Mouse (Mus musculus) R1 (cell line): Measurements from ENCODE around the gene Akr7a5.

Source experiments
- DNase-seq: peaks from one replicate; pipeline ENCODE4 v3.0.0-alpha.2; 2018; ENCODE audit warnings: low read depth, low spot score

Gene Akr7a5

GRCm38 (mm10) chr4:139298671-139299366 is 11.7 kb upstream of the Akr7a5 start:
- no peak for DNase-seq

GRCm38 (mm10) chr4:139301780-139302179 is 8.8 kb upstream of the Akr7a5 start:
- no peak for DNase-seq

GRCm38 (mm10) chr4:139302241-139302640 is 8.3 kb upstream of the Akr7a5 start:
- DNase-seq = peak; percentile 85

- DNase-seq = no peak
Measured at GRCm38 (mm10) chr4:139305521-139305920, 5.0 kb upstream of the Akr7a5 start.

- no peak for DNase-seq
Measured at GRCm38 (mm10) chr4:139307916-139308315, 2.6 kb upstream of the Akr7a5 start.

- DNase-seq = peak; percentile 76
Measured at GRCm38 (mm10) chr4:139309651-139310050, 893 bp upstream of the Akr7a5 start.

GRCm38 (mm10) chr4:139310899-139311701 is 556 bp downstream of the Akr7a5 start:
- peak; percentile 68 for DNase-seq

- DNase-seq = no peak
Measured at GRCm38 (mm10) chr4:139311707-139312106, 1.2 kb downstream of the Akr7a5 start.

GRCm38 (mm10) chr4:139312632-139313031 is 2.1 kb downstream of the Akr7a5 start:
- DNase-seq = peak; percentile 79

GRCm38 (mm10) chr4:139318449-139318848 is 7.9 kb downstream of the Akr7a5 start:
- no peak for DNase-seq

GRCm38 (mm10) chr4:139319740-139320139 is 9.2 kb downstream of the Akr7a5 start:
- DNase-seq = no peak

- DNase-seq = peak; percentile 98
Measured at GRCm38 (mm10) chr4:139330605-139331004, 20.1 kb downstream of the Akr7a5 start.

- DNase-seq = no peak
Measured at GRCm38 (mm10) chr4:139334631-139335295, 24.2 kb downstream of the Akr7a5 start.

GRCm38 (mm10) chr4:139335507-139335906 is 25.0 kb downstream of the Akr7a5 start:
- DNase-seq = no peak

- peak; percentile 92 for DNase-seq
Measured at GRCm38 (mm10) chr4:139336822-139337483, 26.4 kb downstream of the Akr7a5 start.

GRCm38 (mm10) chr4:139338145-139338544 is 27.6 kb downstream of the Akr7a5 start:
- DNase-seq = no peak

- DNase-seq = no peak
Measured at GRCm38 (mm10) chr4:139340835-139341234, 30.3 kb downstream of the Akr7a5 start.

GRCm38 (mm10) chr4:139341556-139342233 is 31.2 kb downstream of the Akr7a5 start:
- no peak for DNase-seq

- no peak for DNase-seq
Measured at GRCm38 (mm10) chr4:139343718-139344117, 33.2 kb downstream of the Akr7a5 start.

- DNase-seq = peak; percentile 84
Measured at GRCm38 (mm10) chr4:139345416-139346019, 35.0 kb downstream of the Akr7a5 start.
